Mouse (Mus musculus) cerebellum, adult 2 months (tissue): ENCODE results near the gene Srbd1. TPM values are rescaled to one million over a fixed set of nuclear protein-coding genes. Genes with fewer than 3 reads are reported as not detected.
A peak's percentile ranks its signal among the peaks of the same experiment; 100 is the strongest.

Source experiments
- DNase-seq, 2 experiments: peaks; one replicate each; pipeline ENCODE4 v3.0.0; 2021
- H3K27ac ChIP-seq: fragments of 200-500 bp; 2 replicates; pipeline ENCODE4 v1.5.1; 2012; ENCODE audit warnings: low read length, control low read depth, inconsistent platforms; ENCODE audit not compliant: insufficient read depth
- H3K27me3 ChIP-seq: fragments of 200-500 bp; 2 replicates; pipeline ENCODE4 v1.6.1; 2012; ENCODE audit warnings: inconsistent platforms, mild to moderate bottlenecking, low read length, moderate library complexity; ENCODE audit not compliant: control insufficient read depth, insufficient read depth
- H3K4me1 ChIP-seq: fragments of 200-500 bp; 2 replicates; pipeline ENCODE4 v1.6.1; 2011; ENCODE audit warnings: low read length; ENCODE audit not compliant: control insufficient read depth, insufficient read depth
- H3K4me3 ChIP-seq: fragments of 200-500 bp; replicated peaks from 2 replicates; pipeline ENCODE3; 2011; ENCODE audit warnings: mild to moderate bottlenecking, low read depth, low read length, control low read depth; ENCODE audit not compliant: insufficient read depth
- CTCF ChIP-seq: fragments of 200-500 bp; IDR thresholded peaks from 2 replicates; pipeline ENCODE4 v1.5.1; 2011; ENCODE audit warnings: low read depth, mild to moderate bottlenecking, control low read depth, low read length, moderate library complexity, borderline replicate concordance; ENCODE audit not compliant: insufficient read depth
- POLR2A ChIP-seq: fragments of 200-500 bp; IDR thresholded peaks from 2 replicates; pipeline ENCODE4 v1.6.1; 2011; ENCODE audit warnings: low read length, control low read depth, borderline replicate concordance; ENCODE audit not compliant: insufficient read depth
- WGBS: fragments of 180-500 bp; shearing (Covaris S2); methylation state at CpG from one replicate; pipeline ENCODE4 v1.1.7; 2018; 5-methylcytosine and 5-hydroxymethylcytosine counted together
- polyA plus RNA-seq: library from polyadenylated mRNA; depleted of rRNA; stranded (reverse); fragments of >200 nt; gene quantifications from 2 replicates; pipeline ENCODE4 v1.2.3, GENCODE M21; 2012

The Srbd1 gene
- polyA plus RNA-seq, 1 experiment, result 5.9 TPM

DNA sequence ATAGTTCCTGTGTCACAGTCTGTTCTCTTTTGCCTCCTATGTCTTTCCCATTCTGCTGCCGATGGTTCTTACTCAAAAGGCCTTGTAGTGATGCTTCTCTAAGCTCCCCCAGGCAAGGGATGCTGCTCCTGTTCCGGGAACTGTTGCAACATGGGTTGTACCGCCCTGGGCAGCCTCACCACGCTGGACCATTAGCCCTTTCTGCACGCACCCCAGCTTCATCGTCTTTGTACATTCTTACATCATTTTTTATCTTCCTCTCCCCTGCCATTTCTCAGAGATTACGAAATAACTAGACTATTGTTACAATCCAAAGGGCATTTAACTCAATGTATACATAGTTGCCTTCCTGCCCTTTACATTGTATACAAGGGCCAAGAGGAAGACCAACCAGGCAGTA is 19.4 kb upstream of the Srbd1 start:
- 87% methylated on average over 7 of the region's 7 CpGs for WGBS
- H3K4me1 ChIP-seq, result peaks cover 12% of the 10 kb centered on the region
- TF ChIP-seq POLR2A, result no peak
- no peak for TF ChIP-seq CTCF
- DNase-seq, result no peak
- no peak overlapping the region for H3K27ac ChIP-seq
- H3K27me3 ChIP-seq, result no peaks in the 10 kb centered on the region
- H3K4me3 ChIP-seq, result no peak overlapping the region

DNA sequence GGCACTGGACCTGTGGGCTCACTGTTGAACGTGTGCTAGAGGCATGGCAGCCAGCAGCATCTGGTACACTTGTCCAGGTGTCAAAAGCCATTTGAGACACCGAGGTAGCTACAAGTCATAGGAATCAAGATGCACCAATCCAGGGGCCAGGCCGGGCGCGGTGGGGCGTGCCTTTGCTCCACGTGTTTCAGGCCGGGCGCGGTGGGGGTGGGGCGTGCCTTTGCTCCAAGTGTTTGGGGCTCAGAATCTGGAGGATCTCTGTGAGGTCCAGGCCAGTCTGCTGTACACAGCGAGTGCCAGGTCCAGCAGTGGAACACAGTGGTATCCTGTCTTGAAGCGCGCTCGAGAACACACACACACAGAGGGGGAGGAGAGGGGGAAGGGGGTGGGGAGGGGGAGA is 17.7 kb upstream of the Srbd1 start:
- DNase-seq, result peak in 1 of 2 experiments; percentile 22
- Histone ChIP-seq H3K4me1 (peaks cover 18% of the 10 kb centered on the region), H3K27me3 (no peaks in the 10 kb centered on the region), H3K4me3 (no peak overlapping the region), H3K27ac (no peak overlapping the region)
- 80% methylated on average over 15 of the region's 15 CpGs for WGBS
- TF ChIP-seq CTCF, result no peak
- TF ChIP-seq POLR2A, result no peak

DNA sequence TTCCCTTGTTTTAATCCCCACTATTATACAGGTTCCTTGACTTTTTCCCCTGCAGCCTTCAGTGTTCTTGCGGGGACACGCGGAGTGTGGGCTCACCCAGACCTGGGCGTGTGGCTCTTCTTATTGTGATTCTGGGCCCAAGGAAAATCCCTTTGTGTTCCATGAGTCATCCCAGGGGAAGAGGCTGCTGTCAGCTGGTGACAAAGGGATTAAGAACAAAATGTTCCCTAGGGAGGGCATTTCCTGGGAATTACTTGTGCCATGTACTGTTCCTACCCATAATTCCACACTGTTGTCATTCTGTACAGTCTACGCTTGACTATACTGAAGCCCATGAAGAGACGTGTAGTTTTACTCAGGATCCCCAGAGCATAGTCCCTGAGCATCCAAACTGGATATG is 12.0 kb upstream of the Srbd1 start:
- WGBS, result 81% methylated on average over 6 of the region's 6 CpGs

DNA sequence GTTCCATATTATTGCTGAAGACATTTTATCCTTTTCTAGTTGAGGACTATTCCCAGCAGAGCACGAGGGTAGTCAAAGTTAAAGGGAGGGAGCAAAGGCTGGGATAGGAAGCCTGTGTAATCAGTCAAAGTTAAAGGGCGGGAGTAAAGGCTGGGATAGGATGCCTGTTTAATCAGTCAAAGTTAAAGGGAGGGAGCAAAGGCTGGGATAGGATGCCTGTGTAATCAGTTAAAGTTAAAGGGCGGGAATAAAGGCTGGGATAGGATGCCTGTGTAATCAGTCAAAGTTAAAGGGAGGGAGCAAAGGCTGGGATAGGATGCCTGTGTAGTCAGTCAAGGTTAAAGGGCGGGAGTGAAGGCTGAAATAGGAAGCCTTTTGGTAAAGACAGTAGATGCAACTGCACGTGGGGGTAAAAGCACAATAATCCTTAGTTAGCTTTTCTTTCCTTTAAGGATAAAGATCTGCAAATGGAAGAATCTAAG is 5.9 kb upstream of the Srbd1 start:
- DNase-seq, result peak; percentile 55 to 65
- 22% methylated on average over 5 of the region's 5 CpGs for WGBS
- H3K27ac ChIP-seq, result no peak overlapping the region
- H3K4me3 ChIP-seq, result no peak overlapping the region
- no peaks in the 10 kb centered on the region for H3K27me3 ChIP-seq
- TF ChIP-seq POLR2A, result no peak
- no peak for TF ChIP-seq CTCF
- no peaks in the 10 kb centered on the region for H3K4me1 ChIP-seq

More for the DNA sequence above, 12.0 kb upstream of the Srbd1 start:
- DNase-seq, result no peak
- TF ChIP-seq CTCF (no peak), POLR2A (no peak)
- H3K27ac ChIP-seq, result no peak overlapping the region
- H3K27me3 ChIP-seq, result no peaks in the 10 kb centered on the region
- peaks cover 14% of the 10 kb centered on the region; the same call in 1 of the 2 replicates for H3K4me1 ChIP-seq
- no peak overlapping the region for H3K4me3 ChIP-seq

DNA sequence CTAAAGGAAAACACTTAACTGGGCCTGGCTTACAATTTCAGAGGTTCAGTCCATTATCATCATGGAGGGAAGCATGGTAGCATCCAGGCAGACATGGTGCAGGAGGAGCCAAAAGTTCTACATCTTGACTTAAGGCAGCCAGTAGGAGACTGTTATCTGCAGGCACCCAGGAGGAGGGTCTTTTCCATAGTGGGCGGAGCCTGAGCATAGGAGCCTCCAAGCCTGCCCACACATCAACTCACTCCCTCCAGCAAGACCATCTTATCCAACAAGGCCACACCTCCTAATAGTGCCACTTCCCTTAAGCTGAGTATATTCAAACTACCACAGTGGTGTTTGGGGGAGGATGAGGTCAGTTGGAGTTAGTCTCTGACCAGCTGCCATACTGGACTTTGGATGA is 4.8 kb upstream of the Srbd1 start:
- Histone ChIP-seq H3K4me3 (no peak overlapping the region), H3K27ac (no peak overlapping the region), H3K4me1 (no peaks in the 10 kb centered on the region), H3K27me3 (no peaks in the 10 kb centered on the region)
- DNase-seq, result no peak
- WGBS, result 100% methylated on average over 1 of the region's 1 CpGs
- TF ChIP-seq POLR2A, result no peak
- TF ChIP-seq CTCF, result no peak

DNA sequence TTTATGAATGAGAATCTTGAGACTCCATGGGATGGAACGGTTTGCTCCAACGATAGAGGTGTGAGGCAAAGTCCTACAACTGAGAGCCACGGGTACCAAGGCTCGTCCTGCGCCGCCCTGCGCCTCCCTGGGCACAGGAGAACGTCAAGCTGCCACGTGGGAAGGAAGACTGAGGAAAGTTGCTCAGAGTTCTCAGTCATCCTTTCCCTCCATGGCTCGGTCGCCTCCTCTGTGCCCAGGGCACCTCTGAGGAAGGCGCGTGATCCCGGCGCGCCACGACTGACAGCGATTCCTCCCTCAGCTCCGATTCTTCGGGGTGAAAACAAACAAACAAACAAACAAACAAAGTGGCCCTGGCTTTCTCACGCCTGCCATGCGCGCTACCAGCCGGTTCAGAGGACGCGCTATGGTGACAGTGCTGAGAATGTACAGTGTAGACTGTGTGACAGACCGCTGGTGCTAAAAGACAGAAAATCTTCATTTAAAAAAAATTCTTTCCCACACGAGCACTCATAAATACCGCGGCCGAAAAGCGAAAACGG is 367 bp downstream of the Srbd1 start:
- no peaks in the 10 kb centered on the region for H3K27me3 ChIP-seq
- H3K27ac ChIP-seq, result no peak overlapping the region
- no peak for TF ChIP-seq CTCF
- no peak for TF ChIP-seq POLR2A
- under 1% methylated on average over 33 of the region's 33 CpGs for WGBS
- peak overlapping the region; percentile 86 for H3K4me3 ChIP-seq
- H3K4me1 ChIP-seq, result no peaks in the 10 kb centered on the region
- DNase-seq, result no peak

DNA sequence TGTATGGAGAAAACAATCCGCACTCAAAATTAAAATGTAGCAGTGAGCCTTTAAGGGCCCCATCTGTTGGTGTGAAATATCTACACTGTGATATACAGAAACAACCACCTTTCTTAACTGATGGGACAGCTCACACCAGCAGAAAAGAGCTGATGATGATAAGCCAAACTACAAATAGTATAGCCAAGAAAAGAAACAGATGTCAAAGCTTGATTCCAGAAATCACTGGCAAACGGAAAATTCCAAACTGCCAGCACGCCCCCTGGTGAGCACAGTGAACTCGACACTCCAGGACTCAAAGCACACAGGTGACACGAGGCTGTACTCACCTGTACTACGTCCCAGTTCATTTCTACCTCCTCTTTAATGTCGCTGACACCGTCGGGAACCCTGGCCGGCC is 9.1 kb downstream of the Srbd1 start:
- no peak for DNase-seq
- no peak for TF ChIP-seq POLR2A
- TF ChIP-seq CTCF, result no peak
- Histone ChIP-seq H3K27me3 (no peaks in the 10 kb centered on the region), H3K27ac (no peak overlapping the region), H3K4me3 (no peak overlapping the region), H3K4me1 (no peaks in the 10 kb centered on the region)
- WGBS, result 62% methylated on average over 10 of the region's 10 CpGs

DNA sequence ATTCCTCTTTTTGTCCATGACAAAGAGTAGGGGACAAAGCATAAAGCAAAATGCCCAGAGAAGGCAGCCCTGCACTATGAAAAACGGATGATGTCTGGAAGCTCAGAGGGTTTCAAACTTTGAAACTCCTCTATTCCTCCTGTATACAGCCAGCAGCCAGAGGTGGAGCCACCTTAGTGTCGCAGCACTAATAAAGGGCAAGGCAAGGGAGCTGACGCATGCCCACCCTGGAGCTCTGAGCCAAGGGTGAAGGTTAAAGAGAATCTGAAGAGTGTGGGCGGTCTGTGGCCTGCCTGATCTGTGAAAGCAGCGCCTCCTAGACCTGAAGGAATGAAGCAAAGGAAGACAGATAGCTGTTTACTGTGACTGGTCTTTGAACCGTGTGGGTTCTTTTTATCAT is 10.5 kb downstream of the Srbd1 start:
- TF ChIP-seq CTCF, result no peak
- no peak for TF ChIP-seq POLR2A
- 91% methylated on average over 6 of the region's 6 CpGs for WGBS
- no peaks in the 10 kb centered on the region for H3K27me3 ChIP-seq
- no peak overlapping the region for H3K27ac ChIP-seq
- no peak for DNase-seq
- H3K4me3 ChIP-seq, result no peak overlapping the region
- H3K4me1 ChIP-seq, result no peaks in the 10 kb centered on the region

DNA sequence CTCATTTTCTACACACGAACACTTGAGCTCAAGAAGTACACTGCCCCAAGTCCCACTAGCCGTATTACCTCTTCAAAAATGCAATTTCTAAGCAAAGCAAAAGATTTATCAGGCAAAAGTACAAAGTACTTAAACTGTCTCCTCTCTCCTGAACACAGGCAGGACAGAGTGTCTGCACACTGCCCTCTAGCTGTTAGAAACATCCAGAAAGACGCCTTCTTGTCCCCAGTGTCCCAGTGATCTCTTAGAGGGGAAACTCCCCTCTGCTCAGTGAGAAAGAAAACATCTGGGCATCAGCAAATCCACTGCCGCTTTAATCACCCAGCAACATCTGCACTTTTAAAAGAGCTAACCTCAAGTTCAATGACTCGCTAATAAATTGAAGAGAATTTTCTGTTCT is 12.4 kb downstream of the Srbd1 start:
- 85% methylated on average over 5 of the region's 5 CpGs for WGBS
- no peak for DNase-seq
- Histone ChIP-seq H3K27me3 (no peaks in the 10 kb centered on the region), H3K4me1 (no peaks in the 10 kb centered on the region), H3K27ac (no peak overlapping the region), H3K4me3 (no peak overlapping the region)
- TF ChIP-seq CTCF (no peak), POLR2A (no peak)
